ENCODE assay signal across 10 mouse cellular contexts in the genomic region with DNA sequence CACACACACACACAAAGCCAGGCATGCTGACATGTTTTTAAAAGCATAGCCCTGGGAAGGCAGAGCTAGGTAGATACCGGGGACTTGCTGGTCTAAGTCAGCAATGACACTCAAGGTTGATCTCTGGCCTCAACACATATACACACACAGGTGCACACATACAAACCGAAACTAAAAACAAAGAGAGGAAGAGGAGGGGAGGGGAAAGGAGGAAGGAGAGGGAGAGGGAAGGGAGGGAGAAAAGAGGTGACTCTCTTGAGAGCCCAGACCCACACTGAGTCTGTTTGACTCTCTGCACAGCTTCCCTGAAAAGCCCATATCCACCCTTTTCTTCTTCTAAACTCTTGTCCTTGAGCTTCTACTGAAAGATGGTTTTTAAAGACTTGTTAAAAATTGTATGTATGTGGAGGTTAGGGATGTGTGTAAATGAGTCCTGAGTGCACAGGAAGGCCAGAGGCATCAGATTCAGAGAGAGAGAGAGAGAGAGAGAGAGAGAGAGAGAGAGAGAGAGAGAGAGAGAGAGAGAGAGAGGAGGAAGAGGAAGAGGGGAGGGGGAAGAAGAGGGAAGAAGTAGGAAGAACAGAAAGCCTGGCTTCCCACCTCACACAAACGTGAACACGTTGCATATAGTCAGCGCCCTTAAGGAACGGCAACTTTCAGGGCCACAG. TPM values are rescaled to one million over a fixed set of nuclear protein-coding genes. Genes with fewer than 3 reads are reported as not detected.
DNase-seq lines count a peak whose midpoint lies in the region; ATAC-seq and TF ChIP-seq lines count a peak whose summit lies in the region.
"Had no signal": no experiment of that assay in that cellular context is flagged by ENCODE, and none has a peak within 500 bp of the region (broad histone marks: within the 10 kb centered on the region; RNA-seq: fewer than 3 reads in every experiment).

No protein-coding gene starts in this region.

- peaks cover 30% of the 10 kb centered on the region for H3K4me1 ChIP-seq in limb, embryonic 13.5 days
- peaks cover 45% of the 10 kb centered on the region for H3K4me1 ChIP-seq in limb, embryonic 10.5 days
- H3K4me1 ChIP-seq in CH12.LX (ENCODE audit: control insufficient read depth in 1 of 2, insufficient read depth in 2 of 2), result peaks cover 37 to 88% of the 10 kb centered on the region in 2 experiments
- H3K4me1 ChIP-seq in bone marrow macrophage, adult 2 months (ENCODE audit: control insufficient read depth, insufficient read depth, low read length), result peaks cover 84% of the 10 kb centered on the region
- peaks cover 20% of the 10 kb centered on the region for H3K4me1 ChIP-seq in small intestine, adult 2 months (ENCODE audit: control insufficient read depth, insufficient read depth, insufficient read length, low read length)
- H3K4me1 ChIP-seq in embryonic facial prominence, embryonic 10.5 days, result peaks cover 55% of the 10 kb centered on the region
- H3K4me1 ChIP-seq in midbrain, embryonic 11.5 days (ENCODE audit: control insufficient read depth, insufficient read depth, low read length), result peaks cover 3% of the 10 kb centered on the region; the same call in 1 of the 2 replicates

- H3K27ac ChIP-seq in limb, embryonic 13.5 days, result no peak overlapping the region
- H3K27ac ChIP-seq in limb, embryonic 10.5 days, result no peak overlapping the region
- peak overlapping the region; percentile 97 for H3K27ac ChIP-seq in CH12.LX (ENCODE audit: insufficient read depth, low read depth)
- H3K27ac ChIP-seq in bone marrow macrophage, adult 2 months (ENCODE audit: insufficient read depth, low read depth, low read length), result peak overlapping the region; percentile 98
- peak overlapping the region; percentile 13; the same call in 1 of the 2 replicates for H3K27ac ChIP-seq in small intestine, adult 2 months (ENCODE audit: insufficient read depth, low read depth, low read length)
- H3K27ac ChIP-seq in embryonic facial prominence, embryonic 10.5 days (replicated peaks), result no peak overlapping the region
- H3K27ac ChIP-seq in midbrain, embryonic 11.5 days (ENCODE audit: low read depth, low read length), result no peak overlapping the region
- H3K27ac ChIP-seq: hindbrain, embryonic 14.5 days had no signal

- peak overlapping the region; percentile 19; the same call in 1 of the 2 replicates for H3K4me2 ChIP-seq in limb, embryonic 13.5 days (replicated peaks)
- peak overlapping the region; percentile 84 for H3K4me2 ChIP-seq in CH12.LX (ENCODE audit: insufficient read depth, low read depth, poor library complexity, severe bottlenecking)
- H3K4me2 ChIP-seq in midbrain, embryonic 11.5 days, result no peak overlapping the region
- H3K4me2 ChIP-seq: hindbrain, embryonic 14.5 days had no signal

- TF ChIP-seq RAD21 in CH12.LX (IDR thresholded peaks at IDR 0.05; ENCODE audit: low read depth, low read length), result no peak

- no peak overlapping the region for H3K9ac ChIP-seq in limb, embryonic 13.5 days
- H3K9ac ChIP-seq in CH12.LX (ENCODE audit: insufficient read depth, low read depth), result peak overlapping the region; percentile 70
- no peak overlapping the region for H3K9ac ChIP-seq in midbrain, embryonic 11.5 days (ENCODE audit: low read length)
- H3K9ac ChIP-seq: hindbrain, embryonic 14.5 days had no signal

- WGBS in limb, embryonic 13.5 days, result 75% methylated on average over 6 of the region's 6 CpGs
- 83% methylated on average over 6 of the region's 6 CpGs for WGBS in limb, embryonic 10.5 days
- 46% methylated on average over 6 of the region's 6 CpGs for WGBS in small intestine, adult 2 months
- WGBS in embryonic facial prominence, embryonic 10.5 days, result 74% methylated on average over 6 of the region's 6 CpGs
- WGBS in midbrain, embryonic 11.5 days, result 89% methylated on average over 6 of the region's 6 CpGs

- H3K4me3 ChIP-seq in limb, embryonic 13.5 days, result no peak overlapping the region
- H3K4me3 ChIP-seq in limb, embryonic 10.5 days, result no peak overlapping the region
- H3K4me3 ChIP-seq in CH12.LX (replicated peaks in 1 of 3; ENCODE audit: low read depth in 2 of 3, low read length in 2 of 3, poor library complexity in 1 of 3), result peak overlapping the region; percentile 11 to 55 (median 52)
- peak overlapping the region; percentile 37 for H3K4me3 ChIP-seq in bone marrow macrophage, adult 2 months (ENCODE audit: insufficient read depth, low read length)
- peak overlapping the region; percentile 27; the same call in 1 of the 2 replicates for H3K4me3 ChIP-seq in small intestine, adult 2 months (ENCODE audit: low read depth, low read length)
- no peak overlapping the region for H3K4me3 ChIP-seq in embryonic facial prominence, embryonic 10.5 days
- H3K4me3 ChIP-seq in midbrain, embryonic 11.5 days (ENCODE audit: low read depth, low read length), result no peak overlapping the region

- TF ChIP-seq EP300 in CH12.LX (IDR thresholded peaks at IDR 0.05; ENCODE audit: low read length), result no peak

- DNase-seq in limb, embryonic 10.5 days (ENCODE audit: low spot score), result no peak
- peak; percentile 62 for DNase-seq in CH12.LX (ENCODE audit: extremely low read depth)
- no peak for DNase-seq in embryonic facial prominence, embryonic 10.5 days (ENCODE audit: low spot score)
- no peak for DNase-seq in midbrain, embryonic 11.5 days (ENCODE audit: low spot score, missing footprints)
- DNase-seq: kidney, postnatal 25 days; left cerebral cortex, postnatal 4 days had no signal

- no peaks in the 10 kb centered on the region for H3K36me3 ChIP-seq in limb, embryonic 13.5 days
- H3K36me3 ChIP-seq in limb, embryonic 10.5 days, result no peaks in the 10 kb centered on the region
- H3K36me3 ChIP-seq in CH12.LX (replicated peaks in 1 of 2; ENCODE audit: control insufficient read depth in 1 of 2, insufficient read depth in 1 of 2, low read length in 1 of 2), result no peaks in the 10 kb centered on the region
- H3K36me3 ChIP-seq in small intestine, adult 2 months (ENCODE audit: control insufficient read depth, insufficient read depth, low read length), result no peaks in the 10 kb centered on the region
- no peaks in the 10 kb centered on the region for H3K36me3 ChIP-seq in embryonic facial prominence, embryonic 10.5 days (replicated peaks)
- H3K36me3 ChIP-seq in midbrain, embryonic 11.5 days (ENCODE audit: control insufficient read depth, insufficient read depth, low read length), result no peaks in the 10 kb centered on the region

- no peaks in the 10 kb centered on the region for H3K9me3 ChIP-seq in limb, embryonic 13.5 days
- H3K9me3 ChIP-seq in limb, embryonic 10.5 days (replicated peaks), result no peaks in the 10 kb centered on the region
- no peaks in the 10 kb centered on the region for H3K9me3 ChIP-seq in CH12.LX (replicated peaks; ENCODE audit: low read length)
- H3K9me3 ChIP-seq in embryonic facial prominence, embryonic 10.5 days, result no peaks in the 10 kb centered on the region
- no peaks in the 10 kb centered on the region for H3K9me3 ChIP-seq in midbrain, embryonic 11.5 days (ENCODE audit: control insufficient read depth, low read length)

- dilution Hi-C loops in CH12.LX (cut with MboI; ENCODE audit: extremely low pct_ligation_motif_present, extremely low pct_unique_long_range_greater_than_20kb, low sequenced_read_pairs), result no loop called here

- H3K79me2 ChIP-seq in CH12.LX (replicated peaks; ENCODE audit: control insufficient read depth, extremely low read depth, insufficient read depth, poor library complexity, severe bottlenecking), result no peaks in the 10 kb centered on the region

- in situ Hi-C loops in CH12.LX (cut with MboI; ENCODE audit: low pct_ligation_motif_present, low pct_unique_long_range_greater_than_20kb, low sequenced_read_pairs), result no loop called here

- no peak for TF ChIP-seq CTCF in CH12.LX (conservative IDR thresholded peaks at IDR 0.05 in 1 of 2, IDR thresholded peaks at IDR 0.05 in 1 of 2; ENCODE audit: low read depth in 2 of 2, low read length in 2 of 2)
- no peak for TF ChIP-seq CTCF in bone marrow macrophage, adult 2 months (IDR thresholded peaks at IDR 0.05; ENCODE audit: low read depth, low read length)
- TF ChIP-seq CTCF in small intestine, adult 2 months (IDR thresholded peaks at IDR 0.05; ENCODE audit: extremely low read depth, insufficient read length, insufficient replicate concordance, low read depth, low read length), result no peak

- ATAC-seq in limb, embryonic 13.5 days (ENCODE audit: low FRiP score, low read depth), result no peak
- ATAC-seq in midbrain, embryonic 11.5 days (ENCODE audit: low FRiP score), result no peak

- peak; percentile 42 for TF ChIP-seq POLR2A in CH12.LX (IDR thresholded peaks at IDR 0.05; ENCODE audit: low read depth, low read length)
- no peak for TF ChIP-seq POLR2A in bone marrow macrophage, adult 2 months (IDR thresholded peaks at IDR 0.05; ENCODE audit: borderline replicate concordance, low read depth, low read length)
- no peak for TF ChIP-seq POLR2A in small intestine, adult 2 months (IDR thresholded peaks at IDR 0.05; ENCODE audit: low read depth, low read length)

- H3K27me3 ChIP-seq in limb, embryonic 13.5 days, result no peaks in the 10 kb centered on the region
- H3K27me3 ChIP-seq in limb, embryonic 10.5 days (ENCODE audit: low read depth, poor library complexity, severe bottlenecking), result no peaks in the 10 kb centered on the region
- no peaks in the 10 kb centered on the region for H3K27me3 ChIP-seq in CH12.LX (replicated peaks)
- H3K27me3 ChIP-seq in small intestine, adult 2 months (ENCODE audit: control insufficient read depth, insufficient read depth, low read length), result no peaks in the 10 kb centered on the region
- no peaks in the 10 kb centered on the region for H3K27me3 ChIP-seq in embryonic facial prominence, embryonic 10.5 days (replicated peaks; ENCODE audit: low read depth, poor library complexity, severe bottlenecking)
- no peaks in the 10 kb centered on the region for H3K27me3 ChIP-seq in midbrain, embryonic 11.5 days (ENCODE audit: control insufficient read depth, insufficient read depth, low read length)

RNA-seq across cellular contexts. Expression of gene Incenp, which starts 38.9 kb away (rescaled TPM):
- 102 and 108 TPM in 2 replicates for polyA plus RNA-seq in limb, embryonic 13.5 days (2015; fragmentation: Nextera tagmentation; extraction: Ambion mirVana)
- polyA plus RNA-seq in limb, embryonic 10.5 days (2016; fragmentation: Nextera tagmentation; extraction: Ambion mirVana), result 167 and 183 TPM in 2 replicates
- total RNA-seq in CH12.LX (2012; rRNA removed) (73.4 and 84.3 TPM in 2 replicates), CH12.LX (2014; rRNA removed) (58.5 and 63.7 TPM in 2 replicates)
- polyA plus RNA-seq in CH12.LX (2012; ENCODE audit: insufficient read length, low read depth), result 201 and 238 TPM in 2 replicates
- polyA plus RNA-seq in bone marrow macrophage, adult 2 months (2012; ENCODE audit: insufficient read depth, insufficient read length, missing spikeins), result 146 and 159 TPM in 2 replicates
- 7.7 and 20.4 TPM in 2 replicates for polyA plus RNA-seq in small intestine, adult 2 months (2012; rRNA removed)
- polyA plus RNA-seq in embryonic facial prominence, embryonic 10.5 days (2016; fragmentation: Nextera tagmentation; extraction: Ambion mirVana), result 159 and 169 TPM in 2 replicates
- polyA plus RNA-seq in midbrain, embryonic 11.5 days (2014; fragmentation: Nextera tagmentation; extraction: Ambion mirVana), result 97.8 and 106 TPM in 2 replicates

RNA-seq across cellular contexts. Expression of gene Fth1, which starts 42.1 kb away (rescaled TPM):
- polyA plus RNA-seq in limb, embryonic 13.5 days (2015; fragmentation: Nextera tagmentation; extraction: Ambion mirVana), result 1,470 and 1,484 TPM in 2 replicates
- 1,175 and 1,229 TPM in 2 replicates for polyA plus RNA-seq in limb, embryonic 10.5 days (2016; fragmentation: Nextera tagmentation; extraction: Ambion mirVana)
- total RNA-seq in CH12.LX (2012; rRNA removed), result 284 and 317 TPM in 2 replicates
- total RNA-seq in CH12.LX (2014; rRNA removed), result 279 and 303 TPM in 2 replicates
- 2,849 and 3,031 TPM in 2 replicates for polyA plus RNA-seq in CH12.LX (2012; ENCODE audit: insufficient read length, low read depth)
- 20,335 and 20,363 TPM in 2 replicates for polyA plus RNA-seq in bone marrow macrophage, adult 2 months (2012; ENCODE audit: insufficient read depth, insufficient read length, missing spikeins)
- polyA plus RNA-seq in small intestine, adult 2 months (2012; rRNA removed), result 9,432 and 18,582 TPM in 2 replicates
- 1,291 and 1,338 TPM in 2 replicates for polyA plus RNA-seq in embryonic facial prominence, embryonic 10.5 days (2016; fragmentation: Nextera tagmentation; extraction: Ambion mirVana)
- polyA plus RNA-seq in midbrain, embryonic 11.5 days (2014; fragmentation: Nextera tagmentation; extraction: Ambion mirVana), result 1,347 and 1,422 TPM in 2 replicates

Comparison
In these comparisons a context has a peak if more than half of its experiments do, and no peak if none do; other contexts are left out.
1. H3K27ac ChIP-seq: peak in CH12.LX (single experiment), bone marrow macrophage, adult 2 months (single experiment) and small intestine, adult 2 months (single experiment); none in limb, embryonic 13.5 days (single experiment), limb, embryonic 10.5 days (single experiment), embryonic facial prominence, embryonic 10.5 days (single experiment) and midbrain, embryonic 11.5 days (single experiment).
2. H3K4me3 ChIP-seq: peak in CH12.LX (3 of 3), bone marrow macrophage, adult 2 months (single experiment) and small intestine, adult 2 months (single experiment); none in limb, embryonic 13.5 days (single experiment), limb, embryonic 10.5 days (single experiment), embryonic facial prominence, embryonic 10.5 days (single experiment) and midbrain, embryonic 11.5 days (single experiment).